Mouse (Mus musculus): ENCODE results near the gene Auh. TPM values are rescaled to one million over a fixed set of nuclear protein-coding genes. Genes with fewer than 3 reads are reported as not detected.

Gene Auh
- polyA plus RNA-seq, 1 experiment: 30.9 TPM

DNA sequence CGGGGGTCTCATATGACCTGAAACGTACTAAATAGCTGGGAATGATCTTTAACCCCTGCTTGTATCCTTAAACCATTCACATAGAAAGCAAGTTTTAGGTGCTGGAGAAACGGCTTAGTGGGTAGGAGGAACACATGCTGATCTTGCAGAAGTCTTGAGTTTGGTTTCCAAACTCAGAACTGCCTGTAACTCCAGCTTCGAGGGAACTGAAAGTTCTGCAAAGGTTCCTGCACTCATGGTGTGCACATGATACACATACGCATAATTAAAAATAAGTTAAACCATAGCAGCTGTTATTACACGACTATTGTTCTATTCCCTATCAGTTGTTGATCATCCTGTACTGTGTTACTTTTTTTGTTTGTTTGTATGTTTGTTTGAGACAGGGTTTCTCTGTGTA, 32.9 kb upstream of the Auh start:
- Histone ChIP-seq H3K27ac (ENCODE audit: insufficient read depth, low read length) (no peak overlapping the region), H3K4me1 (ENCODE audit: control insufficient read depth, insufficient read depth, low read length) (no peaks in the 10 kb centered on the region), H3K36me3 (ENCODE audit: control insufficient read depth, insufficient read depth, low read length, poor library complexity, severe bottlenecking) (no peaks in the 10 kb centered on the region), H3K4me3 (ENCODE audit: low read depth, low read length) (no peak overlapping the region), H3K9me3 (replicated peaks; ENCODE audit: control insufficient read depth, insufficient read depth, low read length, poor library complexity, severe bottlenecking) (no peaks in the 10 kb centered on the region; the same call in 1 of the 2 replicates), H3K27me3 (ENCODE audit: control insufficient read depth, insufficient read depth, low read length, poor library complexity, severe bottlenecking) (no peaks in the 10 kb centered on the region), H3K9ac (ENCODE audit: low read depth, poor library complexity, severe bottlenecking) (no peak overlapping the region)
- TF ChIP-seq CTCF (IDR thresholded peaks at IDR 0.05; ENCODE audit: low read depth, low read length): no peak
- no peak for TF ChIP-seq EP300 (IDR thresholded peaks at IDR 0.05; ENCODE audit: insufficient read depth, low read depth, low read length)
- no peak for TF ChIP-seq POLR2A (IDR thresholded peaks at IDR 0.05; ENCODE audit: insufficient read depth, low read length)

GRCm38 (mm10) chr13:52953779-52954553, 24.5 kb upstream of the Auh start:
- no peaks in the 10 kb centered on the region for H3K4me1 ChIP-seq (ENCODE audit: control insufficient read depth, insufficient read depth, low read length)
- no peaks in the 10 kb centered on the region for H3K27me3 ChIP-seq (ENCODE audit: control insufficient read depth, insufficient read depth, low read length, poor library complexity, severe bottlenecking)
- H3K36me3 ChIP-seq (ENCODE audit: control insufficient read depth, insufficient read depth, low read length, poor library complexity, severe bottlenecking): no peaks in the 10 kb centered on the region
- no peak for TF ChIP-seq EP300 (IDR thresholded peaks at IDR 0.05; ENCODE audit: insufficient read depth, low read depth, low read length)
- TF ChIP-seq POLR2A (IDR thresholded peaks at IDR 0.05; ENCODE audit: insufficient read depth, low read length): no peak
- TF ChIP-seq CTCF (IDR thresholded peaks at IDR 0.05; ENCODE audit: low read depth, low read length): no peak
- no peak overlapping the region for H3K9ac ChIP-seq (ENCODE audit: low read depth, poor library complexity, severe bottlenecking)
- H3K9me3 ChIP-seq (replicated peaks; ENCODE audit: control insufficient read depth, insufficient read depth, low read length, poor library complexity, severe bottlenecking): no peaks in the 10 kb centered on the region; the same call in 1 of the 2 replicates
- H3K4me3 ChIP-seq (ENCODE audit: low read depth, low read length): no peak overlapping the region
- H3K27ac ChIP-seq (ENCODE audit: insufficient read depth, low read length): no peak overlapping the region

- no peaks in the 10 kb centered on the region for H3K9me3 ChIP-seq (replicated peaks; ENCODE audit: control insufficient read depth, insufficient read depth, low read length, poor library complexity, severe bottlenecking)
- no peaks in the 10 kb centered on the region for H3K4me1 ChIP-seq (ENCODE audit: control insufficient read depth, insufficient read depth, low read length)
- peak overlapping the region; percentile 7 for H3K27ac ChIP-seq (ENCODE audit: insufficient read depth, low read length)
- H3K36me3 ChIP-seq (ENCODE audit: control insufficient read depth, insufficient read depth, low read length, poor library complexity, severe bottlenecking): no peaks in the 10 kb centered on the region
- H3K27me3 ChIP-seq (ENCODE audit: control insufficient read depth, insufficient read depth, low read length, poor library complexity, severe bottlenecking): no peaks in the 10 kb centered on the region
- TF ChIP-seq CTCF (IDR thresholded peaks at IDR 0.05; ENCODE audit: low read depth, low read length): no peak
- no peak for TF ChIP-seq POLR2A (IDR thresholded peaks at IDR 0.05; ENCODE audit: insufficient read depth, low read length)
- no peak for TF ChIP-seq EP300 (IDR thresholded peaks at IDR 0.05; ENCODE audit: insufficient read depth, low read depth, low read length)
- H3K4me3 ChIP-seq (ENCODE audit: low read depth, low read length): no peak overlapping the region
- H3K9ac ChIP-seq (ENCODE audit: low read depth, poor library complexity, severe bottlenecking): no peak overlapping the region
Observed at GRCm38 (mm10) chr13:52949211-52949610, 19.7 kb upstream of the Auh start.

- Histone ChIP-seq H3K9ac (ENCODE audit: low read depth, poor library complexity, severe bottlenecking) (no peak overlapping the region), H3K36me3 (ENCODE audit: control insufficient read depth, insufficient read depth, low read length, poor library complexity, severe bottlenecking) (no peaks in the 10 kb centered on the region), H3K9me3 (replicated peaks; ENCODE audit: control insufficient read depth, insufficient read depth, low read length, poor library complexity, severe bottlenecking) (no peaks in the 10 kb centered on the region), H3K27ac (ENCODE audit: insufficient read depth, low read length) (no peak overlapping the region), H3K4me3 (ENCODE audit: low read depth, low read length) (no peak overlapping the region), H3K4me1 (ENCODE audit: control insufficient read depth, insufficient read depth, low read length) (no peaks in the 10 kb centered on the region), H3K27me3 (ENCODE audit: control insufficient read depth, insufficient read depth, low read length, poor library complexity, severe bottlenecking) (no peaks in the 10 kb centered on the region)
- TF ChIP-seq POLR2A (IDR thresholded peaks at IDR 0.05; ENCODE audit: insufficient read depth, low read length) (no peak), EP300 (IDR thresholded peaks at IDR 0.05; ENCODE audit: insufficient read depth, low read depth, low read length) (no peak), CTCF (IDR thresholded peaks at IDR 0.05; ENCODE audit: low read depth, low read length) (no peak)
Observed at GRCm38 (mm10) chr13:52947545-52947944, 18.1 kb upstream of the Auh start.

GRCm38 (mm10) chr13:52945769-52946168, 16.3 kb upstream of the Auh start:
- Histone ChIP-seq H3K4me1 (ENCODE audit: control insufficient read depth, insufficient read depth, low read length) (no peaks in the 10 kb centered on the region), H3K27ac (ENCODE audit: insufficient read depth, low read length) (no peak overlapping the region), H3K9me3 (replicated peaks; ENCODE audit: control insufficient read depth, insufficient read depth, low read length, poor library complexity, severe bottlenecking) (no peaks in the 10 kb centered on the region), H3K4me3 (ENCODE audit: low read depth, low read length) (no peak overlapping the region), H3K36me3 (ENCODE audit: control insufficient read depth, insufficient read depth, low read length, poor library complexity, severe bottlenecking) (no peaks in the 10 kb centered on the region), H3K9ac (ENCODE audit: low read depth, poor library complexity, severe bottlenecking) (no peak overlapping the region), H3K27me3 (ENCODE audit: control insufficient read depth, insufficient read depth, low read length, poor library complexity, severe bottlenecking) (no peaks in the 10 kb centered on the region)
- TF ChIP-seq POLR2A (IDR thresholded peaks at IDR 0.05; ENCODE audit: insufficient read depth, low read length): no peak
- no peak for TF ChIP-seq CTCF (IDR thresholded peaks at IDR 0.05; ENCODE audit: low read depth, low read length)
- no peak for TF ChIP-seq EP300 (IDR thresholded peaks at IDR 0.05; ENCODE audit: insufficient read depth, low read depth, low read length)

DNA sequence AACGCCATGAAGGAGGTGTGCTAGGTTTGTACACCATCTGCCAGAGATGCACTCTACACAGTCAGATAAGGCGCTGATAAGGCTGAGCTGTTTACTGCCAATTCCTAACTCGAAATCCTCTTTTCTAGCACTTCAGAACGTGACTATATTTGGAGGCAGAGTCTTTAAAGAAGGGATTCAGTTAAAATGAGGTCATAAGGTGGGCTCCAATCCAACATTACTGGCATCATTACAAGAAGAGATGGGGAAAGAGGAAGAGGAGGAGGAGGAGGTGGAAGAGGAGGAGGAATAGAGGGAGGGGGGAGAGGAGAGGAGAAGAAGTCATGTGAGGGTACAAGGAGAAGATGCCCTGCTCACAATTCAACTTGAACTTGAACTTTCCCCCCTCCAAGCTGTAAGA, 14.6 kb upstream of the Auh start:
- no peaks in the 10 kb centered on the region for H3K4me1 ChIP-seq (ENCODE audit: control insufficient read depth, insufficient read depth, low read length)
- H3K9ac ChIP-seq (ENCODE audit: low read depth, poor library complexity, severe bottlenecking): no peak overlapping the region
- TF ChIP-seq CTCF (IDR thresholded peaks at IDR 0.05; ENCODE audit: low read depth, low read length) (no peak), POLR2A (IDR thresholded peaks at IDR 0.05; ENCODE audit: insufficient read depth, low read length) (no peak), EP300 (IDR thresholded peaks at IDR 0.05; ENCODE audit: insufficient read depth, low read depth, low read length) (no peak)
- H3K4me3 ChIP-seq (ENCODE audit: low read depth, low read length): no peak overlapping the region
- no peaks in the 10 kb centered on the region for H3K36me3 ChIP-seq (ENCODE audit: control insufficient read depth, insufficient read depth, low read length, poor library complexity, severe bottlenecking)
- no peaks in the 10 kb centered on the region for H3K9me3 ChIP-seq (replicated peaks; ENCODE audit: control insufficient read depth, insufficient read depth, low read length, poor library complexity, severe bottlenecking)
- no peaks in the 10 kb centered on the region for H3K27me3 ChIP-seq (ENCODE audit: control insufficient read depth, insufficient read depth, low read length, poor library complexity, severe bottlenecking)
- no peak overlapping the region for H3K27ac ChIP-seq (ENCODE audit: insufficient read depth, low read length)

Measured in ES-Bruce4 (cell line).